Mouse (Mus musculus) mouse trophoblast stem cell (cell line): ENCODE measurements around the gene Zdhhc14.

ENCODE experiments used
- in situ Hi-C, 2 experiments: fragments of 300-500 bp; cut with MseI, MboI; formaldehyde crosslinking; loops; 2 replicates in 1 of 2; 3 replicates in 1 of 2; pipeline ENCODE4 v1.15.1; 2025

Zdhhc14 gene

GRCm38 (mm10) chr17:5503981-5504760 lies 11.8 kb downstream of the Zdhhc14 start:
- in situ Hi-C loops = no loop called here

DNA sequence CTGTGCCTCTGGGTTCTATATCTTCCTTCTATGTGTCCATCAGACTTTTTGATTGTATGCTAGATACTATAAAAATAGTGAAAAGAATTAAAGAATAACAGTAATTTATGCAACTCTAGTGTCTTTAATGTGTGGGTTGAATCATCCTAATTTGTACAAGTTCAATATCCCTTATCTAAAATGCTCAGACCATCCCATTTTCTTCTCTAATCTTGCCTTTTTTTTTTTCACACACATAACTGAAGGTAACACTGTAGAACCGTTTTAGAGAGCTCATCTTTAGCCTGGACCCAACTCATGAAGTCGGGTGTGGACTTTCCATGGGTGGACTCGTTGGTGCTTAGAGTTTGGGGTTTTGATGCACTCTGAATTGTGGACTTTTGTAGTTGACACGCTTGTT lies 12.6 kb downstream of the Zdhhc14 start:
- in situ Hi-C loops = no loop called here

GRCm38 (mm10) chr17:5506553-5506952 lies 14.2 kb downstream of the Zdhhc14 start:
- in situ Hi-C loops = no loop called here

DNA sequence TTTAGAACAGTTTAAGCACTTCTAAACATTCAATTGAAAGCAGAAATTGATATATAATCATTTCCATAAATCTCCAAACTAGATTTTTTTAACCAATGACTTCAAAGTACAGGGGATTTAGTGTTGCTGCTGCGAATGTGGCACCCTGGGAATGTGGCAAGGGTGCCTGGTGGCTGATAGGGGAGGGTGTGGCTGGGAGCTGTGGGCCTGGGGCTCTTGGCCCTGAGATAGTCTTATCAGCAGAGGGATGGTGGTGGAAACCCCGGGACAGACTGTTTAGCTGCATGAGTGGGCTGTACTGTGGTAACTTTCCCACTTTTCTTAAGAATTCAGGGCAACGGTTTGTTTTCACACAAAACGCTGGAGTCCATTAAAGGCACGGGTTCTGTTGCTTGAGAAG lies 14.6 kb downstream of the Zdhhc14 start:
- in situ Hi-C loops = no loop called here

DNA sequence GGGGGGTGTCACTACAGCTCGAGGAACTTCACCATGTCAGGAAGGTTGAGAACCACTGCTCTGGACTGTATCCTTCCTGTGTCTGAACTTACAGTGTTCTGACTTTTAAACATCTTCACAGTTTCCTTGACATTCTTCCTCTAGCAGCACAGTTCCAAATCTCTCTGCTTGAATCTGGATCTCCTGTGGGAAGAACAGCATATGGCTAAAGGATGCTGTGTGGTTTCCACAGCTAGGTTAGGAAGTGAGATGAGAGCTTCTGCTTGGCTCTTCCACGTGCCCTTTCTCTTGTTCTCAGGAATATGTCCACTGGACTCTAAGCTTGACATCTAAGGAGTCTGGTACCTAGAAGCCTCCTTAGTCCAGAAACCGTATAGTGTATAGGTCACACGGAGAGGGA lies 15.7 kb downstream of the Zdhhc14 start:
- in situ Hi-C loops = no loop called here

DNA sequence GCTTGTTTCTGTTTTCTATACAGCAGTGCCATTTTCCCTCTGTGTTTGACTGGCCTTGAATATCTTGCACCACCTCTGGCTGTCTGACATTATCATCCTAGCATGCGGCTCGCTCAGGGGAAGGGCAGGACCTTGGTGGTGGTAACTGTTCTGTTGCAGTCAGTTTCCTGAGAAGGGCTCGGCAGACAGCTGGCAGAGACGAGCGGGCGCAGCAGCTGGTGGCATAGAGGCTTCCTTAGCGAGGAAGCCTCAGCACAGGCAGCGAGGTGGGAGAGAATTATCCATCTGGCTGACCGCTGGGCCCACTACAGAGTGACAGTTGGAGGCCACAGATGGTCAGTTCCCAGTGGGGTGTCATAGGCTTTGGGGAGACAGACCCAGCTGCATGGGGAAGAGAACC lies 18.2 kb downstream of the Zdhhc14 start:
- in situ Hi-C loops = no loop called here

DNA sequence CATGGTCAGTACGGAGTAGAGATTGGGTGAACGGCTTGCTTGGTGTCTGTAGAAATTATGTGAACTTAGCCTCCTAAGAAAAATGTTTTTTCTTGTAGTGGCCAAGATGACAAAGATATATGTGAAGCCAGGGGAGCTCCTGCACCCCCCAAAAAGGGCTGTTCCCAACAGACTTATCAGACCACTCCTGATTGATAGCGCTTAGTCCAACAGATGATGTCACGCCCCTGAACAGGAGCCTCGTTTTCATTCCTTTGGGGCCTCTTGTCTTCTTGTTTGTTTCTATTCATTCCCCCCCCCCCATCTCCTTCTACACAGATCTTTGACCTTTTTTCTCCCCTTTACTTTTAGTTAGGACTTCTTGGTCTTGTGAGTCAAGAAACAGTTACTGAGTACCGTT lies 19.4 kb downstream of the Zdhhc14 start:
- in situ Hi-C loops = no loop called here

- in situ Hi-C loops = no loop called here
Observed at GRCm38 (mm10) chr17:5519466-5519865, 27.1 kb downstream of the Zdhhc14 start.

DNA sequence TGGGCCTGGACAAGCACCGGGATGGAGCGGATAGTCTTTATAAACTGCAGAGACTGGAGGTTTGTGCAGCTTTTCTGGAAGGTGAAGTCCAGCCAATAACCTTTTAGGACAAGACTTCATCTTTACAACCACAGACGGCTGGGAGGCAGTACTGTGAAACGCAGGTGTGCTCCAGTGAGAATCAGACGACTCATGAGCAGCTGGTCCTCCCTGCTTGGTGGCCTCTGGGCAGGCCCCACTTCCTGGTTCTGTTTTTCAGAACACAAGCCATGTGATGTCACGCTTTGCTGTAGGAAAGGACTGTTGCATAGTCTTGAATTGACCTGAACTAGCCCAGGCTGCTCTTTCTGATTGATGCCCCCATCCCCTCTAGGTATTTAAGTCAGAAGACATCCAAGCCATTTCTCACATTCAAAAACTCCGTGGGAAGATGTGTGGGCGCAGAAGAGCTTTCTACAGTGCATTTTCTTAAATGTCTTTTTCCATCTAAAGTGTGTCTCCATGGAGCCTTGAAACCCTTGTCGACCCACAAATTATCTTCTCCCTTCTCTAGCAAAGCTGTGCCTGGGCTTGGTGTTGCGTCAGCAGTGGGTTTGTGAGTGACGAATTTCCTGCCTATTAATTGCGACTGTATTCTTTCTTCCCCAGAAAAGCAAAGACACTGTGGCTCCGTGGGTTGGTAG lies 27.7 kb downstream of the Zdhhc14 start:
- in situ Hi-C loops = no loop called here

GRCm38 (mm10) chr17:5521532-5521931 lies 29.2 kb downstream of the Zdhhc14 start:
- in situ Hi-C loops = no loop called here

DNA sequence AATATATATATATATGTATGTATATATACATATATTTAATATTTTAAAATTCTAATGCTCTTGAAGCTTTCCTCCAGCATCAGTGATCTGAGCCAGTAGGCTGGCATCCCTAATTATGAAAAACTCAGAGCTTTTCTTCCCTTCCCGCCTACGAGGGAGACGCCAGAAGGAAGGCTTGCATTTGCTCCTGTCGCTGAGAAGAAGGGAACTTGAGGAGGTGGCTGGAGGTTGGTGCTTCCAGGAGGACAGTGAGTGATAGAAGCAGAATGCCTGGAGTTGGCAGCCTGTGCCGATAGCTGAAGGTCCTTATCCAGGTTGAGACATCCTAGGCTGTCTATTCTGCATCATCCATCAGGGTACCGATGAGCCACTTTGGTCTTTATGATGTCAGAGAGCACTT lies 37.2 kb downstream of the Zdhhc14 start:
- in situ Hi-C loops = no loop called here

- in situ Hi-C loops = no loop called here
Observed at GRCm38 (mm10) chr17:5532816-5533215, 40.5 kb downstream of the Zdhhc14 start.

DNA sequence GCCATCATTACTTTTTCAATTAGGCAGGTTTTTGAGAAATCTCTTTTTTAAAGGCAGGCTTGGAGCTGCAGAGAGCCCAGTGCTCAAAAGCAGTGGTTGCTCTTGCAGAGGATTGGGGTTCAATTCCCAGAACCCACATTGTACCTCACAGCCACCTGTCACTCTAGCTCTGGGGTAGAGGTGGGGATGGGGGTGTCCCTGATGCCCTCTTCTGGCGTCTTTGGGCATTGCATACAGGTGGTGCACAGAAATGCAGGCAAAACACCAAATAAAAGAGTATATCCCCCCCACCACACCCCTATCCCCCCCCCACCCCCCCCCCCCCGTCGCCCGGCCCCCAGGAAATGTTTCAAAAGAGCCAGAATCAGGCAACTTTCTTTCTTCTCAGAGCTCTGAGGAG lies 43.0 kb downstream of the Zdhhc14 start:
- in situ Hi-C loops = no loop called here

DNA sequence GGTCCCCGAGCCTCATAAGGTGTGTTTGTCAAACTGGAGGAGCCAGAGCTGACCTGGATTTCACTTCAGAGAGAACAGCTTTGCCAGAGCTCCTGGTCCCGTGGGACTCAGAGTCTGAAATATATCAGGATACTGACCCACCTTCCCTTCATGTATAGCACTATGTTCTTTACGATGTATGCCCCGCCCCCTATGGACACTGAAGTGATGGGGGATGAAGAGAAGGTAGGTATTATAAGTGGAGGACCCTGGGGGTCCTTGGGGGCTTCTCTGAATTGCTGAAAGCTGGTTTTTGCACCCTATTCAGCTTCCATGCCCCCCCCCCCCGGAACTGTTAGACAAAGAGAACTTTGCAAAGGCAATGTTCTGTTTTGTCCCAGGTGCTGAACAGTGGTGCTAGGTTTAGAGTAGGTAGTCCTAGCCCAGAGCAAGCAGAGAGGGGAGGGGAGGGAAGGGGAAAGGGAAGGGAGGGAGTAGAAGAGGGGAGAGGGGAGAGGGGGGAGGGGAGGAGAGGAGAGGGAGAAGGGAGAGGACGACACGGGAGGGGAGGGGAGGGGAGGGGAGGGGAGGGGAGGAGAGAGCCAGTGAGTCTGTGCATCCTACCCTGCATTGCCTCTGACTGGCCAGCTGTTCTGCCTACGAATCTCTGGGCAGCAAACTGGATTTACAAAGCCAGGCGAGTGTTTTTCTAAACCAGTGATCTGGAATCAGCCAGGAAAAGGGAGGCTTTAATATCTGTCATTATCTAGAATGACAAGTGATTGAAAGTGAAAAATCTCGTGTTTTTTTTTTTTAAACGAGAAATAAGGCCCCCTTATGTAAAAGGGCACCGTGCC lies 44.1 kb downstream of the Zdhhc14 start:
- in situ Hi-C loops = no loop called here

DNA sequence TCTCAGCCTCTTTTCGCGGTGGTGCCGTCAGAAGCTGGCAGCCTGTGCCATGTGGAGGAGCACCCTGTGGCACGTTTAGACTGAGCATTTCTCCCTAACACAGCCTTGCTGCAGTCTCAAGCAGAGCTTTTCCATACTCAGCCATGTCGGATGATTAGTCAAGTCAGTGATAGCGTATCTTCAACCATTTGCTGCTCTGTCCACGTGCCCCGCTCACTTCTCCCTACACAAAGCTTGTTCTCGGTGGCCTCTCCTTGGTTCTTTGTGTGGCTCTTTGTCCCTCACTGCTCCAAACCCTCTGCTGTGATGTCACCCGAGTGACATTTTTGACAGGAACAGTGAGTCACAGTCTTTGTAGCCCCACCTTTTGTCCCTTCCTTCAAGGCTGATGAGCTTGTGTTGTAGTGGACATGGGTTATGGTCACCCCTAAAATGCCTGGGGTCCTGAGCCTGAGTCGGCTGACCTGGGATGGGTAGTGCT lies 44.8 kb downstream of the Zdhhc14 start:
- in situ Hi-C loops = no loop called here

DNA sequence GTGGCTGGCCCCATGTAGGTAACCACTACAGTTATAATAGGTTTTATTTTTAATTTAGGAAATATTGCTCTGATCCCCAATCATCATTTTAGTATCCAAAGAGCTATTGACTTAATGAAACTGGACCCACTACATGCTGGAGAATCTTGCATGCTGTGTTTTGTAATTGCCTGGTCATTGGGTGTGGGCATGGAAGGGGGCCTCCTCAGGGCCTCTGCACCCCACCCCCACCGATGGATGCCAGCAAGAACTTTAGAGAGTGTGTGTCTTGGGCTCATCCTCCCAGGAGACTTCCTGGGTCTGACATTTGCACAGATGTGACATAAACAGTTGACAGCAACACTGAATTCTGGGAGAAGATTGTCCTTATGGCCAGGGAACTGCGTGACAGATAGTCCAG lies 49.8 kb downstream of the Zdhhc14 start:
- in situ Hi-C loops = no loop called here

GRCm38 (mm10) chr17:5544065-5544464 lies 51.7 kb downstream of the Zdhhc14 start:
- in situ Hi-C loops = no loop called here

DNA sequence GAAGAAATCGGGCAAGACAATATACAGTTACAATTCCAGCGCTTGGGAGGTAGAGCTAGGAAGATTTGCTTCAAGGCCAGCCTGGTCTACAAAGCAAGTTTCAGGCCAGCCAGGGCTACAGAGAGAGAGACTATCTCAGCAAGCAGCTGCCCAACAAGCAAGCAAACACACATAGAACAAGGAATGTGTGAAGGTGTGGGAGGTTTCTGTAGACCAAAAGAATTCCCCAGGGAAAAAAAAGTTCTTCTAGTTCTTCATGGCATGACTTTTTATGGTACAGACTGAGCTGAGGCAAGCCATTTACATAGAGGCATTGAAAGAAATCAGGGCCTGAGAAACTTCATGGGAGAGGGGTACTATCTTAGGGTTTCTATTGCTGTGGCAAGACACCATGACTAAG lies 52.7 kb downstream of the Zdhhc14 start:
- in situ Hi-C loops = no loop called here

DNA sequence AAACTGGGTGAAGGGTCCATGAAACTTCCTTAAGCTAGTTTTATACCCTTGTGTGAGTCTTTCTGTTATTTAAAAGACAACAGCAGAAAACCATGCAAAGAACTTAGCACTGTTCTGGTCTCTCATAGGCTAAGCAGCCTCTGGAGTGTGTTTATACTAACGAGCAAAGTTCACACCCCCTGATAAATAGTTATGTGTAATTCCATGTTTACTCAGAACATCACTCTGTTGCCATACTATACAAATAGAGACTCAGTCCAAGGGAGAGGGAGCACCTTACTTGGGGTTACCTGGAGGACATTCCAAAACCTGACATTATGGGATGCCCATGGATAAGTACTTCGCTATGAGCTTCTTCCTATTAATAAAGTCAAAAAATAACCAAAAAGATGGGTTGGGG lies 56.2 kb downstream of the Zdhhc14 start:
- in situ Hi-C loops = no loop called here

DNA sequence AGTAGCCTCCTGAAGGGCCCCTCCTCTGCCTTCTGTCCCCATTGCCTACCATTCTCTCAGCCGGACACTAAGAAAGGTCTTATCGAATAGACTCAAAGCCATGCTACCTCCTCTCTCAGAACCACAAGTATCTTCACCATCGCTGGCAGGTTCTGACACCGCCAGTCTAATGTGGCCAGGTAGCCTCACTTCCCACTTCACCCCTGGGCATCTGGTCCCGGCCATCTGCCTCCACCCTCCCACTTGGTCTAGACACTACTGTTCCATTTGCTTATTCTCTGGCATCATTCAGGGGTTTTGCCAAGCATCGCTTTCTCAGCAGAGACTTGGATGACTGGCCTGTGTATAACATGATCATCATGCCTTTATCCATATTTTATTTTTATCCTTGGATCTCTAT lies 57.1 kb downstream of the Zdhhc14 start:
- in situ Hi-C loops = no loop called here

GRCm38 (mm10) chr17:5550444-5550843 lies 58.1 kb downstream of the Zdhhc14 start:
- in situ Hi-C loops = no loop called here

DNA sequence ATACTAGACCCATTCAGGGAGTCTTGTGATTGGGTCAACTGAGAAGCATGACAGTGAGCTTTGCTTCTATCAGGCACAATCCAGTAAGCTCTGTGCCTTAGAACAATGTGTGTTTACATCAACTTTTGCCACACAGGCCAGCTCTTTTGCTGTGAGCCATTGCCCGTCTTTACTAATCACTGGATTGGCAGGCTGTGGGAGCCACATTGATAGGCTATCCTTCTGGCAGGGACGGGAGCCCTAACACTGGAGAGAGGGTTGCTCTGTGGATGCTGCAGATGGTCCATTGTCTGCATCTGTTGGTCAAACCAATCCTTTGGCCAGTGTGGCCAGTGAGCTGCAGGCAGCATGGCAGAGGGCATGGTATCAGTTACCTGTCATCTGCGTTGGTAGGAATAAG lies 58.8 kb downstream of the Zdhhc14 start:
- in situ Hi-C loops = no loop called here
